Mouse (Mus musculus) midbrain, embryonic 13.5 days (tissue): ENCODE data around the gene Atp6ap1l. TPM values are rescaled to one million over a fixed set of nuclear protein-coding genes. Genes with fewer than 3 reads are reported as not detected.

Experiments
- ATAC-seq: fragments of 200-750 bp; cut with Nextera tagmentation; 2 replicates; pipeline ENCODE4 v1.8.0; 2017; ENCODE audit warnings: mild to moderate bottlenecking, moderate TSS enrichment, moderate library complexity
- H3K27ac ChIP-seq: fragments of 300-500 bp; sonication (generic); 2 replicates; pipeline ENCODE4 v1.5.1; 2015; ENCODE audit warnings: inconsistent platforms, mild to moderate bottlenecking, moderate library complexity
- H3K27me3 ChIP-seq: fragments of 300-500 bp; sonication (generic); 2 replicates; pipeline ENCODE4 v1.6.1; 2015; ENCODE audit warnings: mild to moderate bottlenecking, inconsistent platforms
- H3K36me3 ChIP-seq: fragments of 300-500 bp; sonication (generic); 2 replicates; pipeline ENCODE4 v1.6.1; 2015; ENCODE audit warnings: mild to moderate bottlenecking, inconsistent platforms
- H3K4me1 ChIP-seq: fragments of 300-500 bp; sonication (generic); replicated peaks from 2 replicates; pipeline ENCODE4 v1.6.1; 2015; ENCODE audit warnings: inconsistent platforms
- H3K4me2 ChIP-seq: fragments of 300-500 bp; sonication (generic); replicated peaks from 2 replicates; pipeline ENCODE4 v1.6.1; 2015; ENCODE audit warnings: moderate library complexity, mild to moderate bottlenecking, inconsistent platforms
- H3K4me3 ChIP-seq: fragments of 300-500 bp; sonication (generic); replicated peaks from 2 replicates; pipeline ENCODE4 v1.5.1; 2015; ENCODE audit warnings: mild to moderate bottlenecking, inconsistent platforms
- H3K9ac ChIP-seq: fragments of 300-500 bp; sonication (generic); replicated peaks from 2 replicates; pipeline ENCODE4 v1.6.1; 2015; ENCODE audit warnings: mild to moderate bottlenecking, inconsistent platforms
- H3K9me3 ChIP-seq: fragments of 300-500 bp; sonication (generic); 2 replicates; pipeline ENCODE4 v1.6.1; 2016; ENCODE audit warnings: mild to moderate bottlenecking, inconsistent platforms
- WGBS: fragments of 180-500 bp; shearing (Covaris S2); methylation state at CpG from one replicate; pipeline ENCODE4 v1.1.7; 2015; 5-methylcytosine and 5-hydroxymethylcytosine counted together
- polyA plus RNA-seq: library from polyadenylated mRNA; unstranded; fragments of >200 nt; fragmentation: Nextera tagmentation; extraction: Ambion mirVana; gene quantifications from 2 replicates; pipeline ENCODE4 v1.2.1, GENCODE M21; 2015

Atp6ap1l gene
- polyA plus RNA-seq, 1 experiment from 2014 or later: 0.59 TPM

GRCm38 (mm10) chr13:90922751-90923612 lies 17.8 kb upstream of the Atp6ap1l start, which contains the start of gene Rps23:
Rps23 (plus strand) TSS chr13:90922958.
- peak; percentile 98 for ATAC-seq
- Histone ChIP-seq H3K27ac (peak within 1 kb of the TSS; percentile 75), H3K9ac (peak within 1 kb of the TSS; percentile 92), H3K4me3 (peak within 1 kb of the TSS; percentile 78), H3K4me2 (peak within 1 kb of the TSS; percentile 73), H3K27me3 (no peaks in the 10 kb centered on the region), H3K36me3 (peaks cover 31% of the 10 kb centered on the region), H3K9me3 (no peaks in the 10 kb centered on the region), H3K4me1 (peaks cover 10% of the 10 kb centered on the region)
- WGBS: under 1% methylated on average over 56 of the region's 57 CpGs

- no peak for ATAC-seq
- no peak overlapping the region for H3K4me3 ChIP-seq
- 93% methylated on average over 4 of the region's 4 CpGs for WGBS
- no peaks in the 10 kb centered on the region for H3K27me3 ChIP-seq
- H3K9ac ChIP-seq: no peak overlapping the region
- H3K27ac ChIP-seq: no peak overlapping the region
- H3K36me3 ChIP-seq: no peaks in the 10 kb centered on the region
- no peak overlapping the region for H3K4me2 ChIP-seq
- peaks cover 13% of the 10 kb centered on the region for H3K4me1 ChIP-seq
- H3K9me3 ChIP-seq: no peaks in the 10 kb centered on the region
These were observed 9.6 kb upstream of the Atp6ap1l start for GRCm38 (mm10) chr13:90914721-90915120.

- Histone ChIP-seq H3K4me3 (no peak overlapping the region), H3K36me3 (no peaks in the 10 kb centered on the region), H3K9me3 (no peaks in the 10 kb centered on the region), H3K27ac (peak overlapping the region; percentile 75), H3K4me1 (peaks cover 13% of the 10 kb centered on the region), H3K27me3 (no peaks in the 10 kb centered on the region), H3K9ac (no peak overlapping the region), H3K4me2 (no peak overlapping the region)
- 45% methylated on average over 7 of the region's 7 CpGs for WGBS
- 0 out of 2 replicates have a peak, but pooled peaks have one; percentile 31 for ATAC-seq
These were observed 8.6 kb upstream of the Atp6ap1l start for GRCm38 (mm10) chr13:90913675-90914192.

- Histone ChIP-seq H3K4me2 (no peak overlapping the region), H3K9ac (no peak overlapping the region), H3K9me3 (no peaks in the 10 kb centered on the region), H3K27me3 (no peaks in the 10 kb centered on the region), H3K4me1 (peaks cover 13% of the 10 kb centered on the region), H3K36me3 (no peaks in the 10 kb centered on the region), H3K27ac (peak overlapping the region; percentile 75; the same call in 1 of the 2 replicates), H3K4me3 (no peak overlapping the region)
- 52% methylated on average over 17 of the region's 17 CpGs for WGBS
- ATAC-seq: peak; percentile 62
These were observed 7.9 kb upstream of the Atp6ap1l start for GRCm38 (mm10) chr13:90912760-90913674.

GRCm38 (mm10) chr13:90907376-90907775 lies 2.2 kb upstream of the Atp6ap1l start:
- Histone ChIP-seq H3K27me3 (no peaks in the 10 kb centered on the region), H3K4me3 (no peak overlapping the region), H3K4me1 (no peaks in the 10 kb centered on the region), H3K9ac (no peak overlapping the region), H3K36me3 (no peaks in the 10 kb centered on the region), H3K4me2 (no peak overlapping the region), H3K27ac (no peak overlapping the region), H3K9me3 (no peaks in the 10 kb centered on the region)
- WGBS: 94% methylated on average over 12 of the region's 12 CpGs
- ATAC-seq: no peak

- no peak overlapping the region for H3K9ac ChIP-seq
- ATAC-seq: no peak
- no peaks in the 10 kb centered on the region for H3K27me3 ChIP-seq
- no peak overlapping the region for H3K4me3 ChIP-seq
- H3K9me3 ChIP-seq: no peaks in the 10 kb centered on the region
- WGBS: 88% methylated on average over 12 of the region's 12 CpGs
- no peak overlapping the region for H3K4me2 ChIP-seq
- no peak overlapping the region for H3K27ac ChIP-seq
- no peaks in the 10 kb centered on the region for H3K36me3 ChIP-seq
- H3K4me1 ChIP-seq: no peaks in the 10 kb centered on the region
These were observed 8.3 kb downstream of the Atp6ap1l start for GRCm38 (mm10) chr13:90896821-90897220.

- no peaks in the 10 kb centered on the region for H3K27me3 ChIP-seq
- no peak overlapping the region for H3K4me2 ChIP-seq
- WGBS: 14% methylated on average over 2 of the region's 2 CpGs
- no peak overlapping the region for H3K27ac ChIP-seq
- no peak overlapping the region for H3K9ac ChIP-seq
- H3K4me3 ChIP-seq: no peak overlapping the region
- 0 out of 2 replicates have a peak, but pooled peaks have one; percentile 30 for ATAC-seq
- H3K4me1 ChIP-seq: no peaks in the 10 kb centered on the region
- H3K36me3 ChIP-seq: no peaks in the 10 kb centered on the region
- H3K9me3 ChIP-seq: no peaks in the 10 kb centered on the region
These were observed 9.1 kb downstream of the Atp6ap1l start for GRCm38 (mm10) chr13:90896098-90896497.

GRCm38 (mm10) chr13:90894819-90895218 lies 10.3 kb downstream of the Atp6ap1l start:
- no peaks in the 10 kb centered on the region for H3K27me3 ChIP-seq
- H3K4me1 ChIP-seq: no peaks in the 10 kb centered on the region
- no peak for ATAC-seq
- no peak overlapping the region for H3K9ac ChIP-seq
- no peaks in the 10 kb centered on the region for H3K36me3 ChIP-seq
- H3K27ac ChIP-seq: no peak overlapping the region
- H3K4me3 ChIP-seq: no peak overlapping the region
- H3K9me3 ChIP-seq: no peaks in the 10 kb centered on the region
- WGBS: 92% methylated on average over 4 of the region's 4 CpGs
- H3K4me2 ChIP-seq: no peak overlapping the region

GRCm38 (mm10) chr13:90890111-90890510 lies 15.0 kb downstream of the Atp6ap1l start:
- no peak overlapping the region for H3K27ac ChIP-seq
- H3K36me3 ChIP-seq: no peaks in the 10 kb centered on the region
- no peak for ATAC-seq
- WGBS: 91% methylated on average over 5 of the region's 5 CpGs
- H3K27me3 ChIP-seq: peaks cover 8% of the 10 kb centered on the region; the same call in 1 of the 2 replicates
- peaks cover 7% of the 10 kb centered on the region for H3K4me1 ChIP-seq
- H3K4me3 ChIP-seq: no peak overlapping the region
- H3K9ac ChIP-seq: no peak overlapping the region
- H3K4me2 ChIP-seq: no peak overlapping the region
- no peaks in the 10 kb centered on the region for H3K9me3 ChIP-seq

GRCm38 (mm10) chr13:90886568-90886983 lies 18.6 kb downstream of the Atp6ap1l start:
- H3K4me1 ChIP-seq: peaks cover 7% of the 10 kb centered on the region
- no peaks in the 10 kb centered on the region for H3K9me3 ChIP-seq
- peak overlapping the region; percentile 53 for H3K4me2 ChIP-seq
- H3K9ac ChIP-seq: no peak overlapping the region
- no peaks in the 10 kb centered on the region for H3K36me3 ChIP-seq
- peak; percentile 80 for ATAC-seq
- 2% methylated on average over 18 of the region's 18 CpGs for WGBS
- H3K27ac ChIP-seq: no peak overlapping the region
- H3K27me3 ChIP-seq: peaks cover 8% of the 10 kb centered on the region; the same call in 1 of the 2 replicates
- peak overlapping the region; percentile 34 for H3K4me3 ChIP-seq

- H3K4me1 ChIP-seq: peaks cover 7% of the 10 kb centered on the region
- H3K27me3 ChIP-seq: peaks cover 8% of the 10 kb centered on the region; the same call in 1 of the 2 replicates
- peak; percentile 61 for ATAC-seq
- H3K4me3 ChIP-seq: peak overlapping the region; percentile 34
- no peaks in the 10 kb centered on the region for H3K36me3 ChIP-seq
- peak overlapping the region; percentile 53 for H3K4me2 ChIP-seq
- 52% methylated on average over 13 of the region's 13 CpGs for WGBS
- H3K9me3 ChIP-seq: no peaks in the 10 kb centered on the region
- no peak overlapping the region for H3K27ac ChIP-seq
- H3K9ac ChIP-seq: no peak overlapping the region
These were observed 19.2 kb downstream of the Atp6ap1l start for GRCm38 (mm10) chr13:90885856-90886532.
